Mouse (Mus musculus): ENCODE results near the gene Dus3l. TPM values are rescaled to one million over a fixed set of nuclear protein-coding genes. Genes with fewer than 3 reads are reported as not detected.

Gene Dus3l
- 37.3 and 38.8 TPM in 2 replicates for polyA plus RNA-seq (2015; fragmentation: Nextera tagmentation; extraction: Ambion mirVana)

DNA sequence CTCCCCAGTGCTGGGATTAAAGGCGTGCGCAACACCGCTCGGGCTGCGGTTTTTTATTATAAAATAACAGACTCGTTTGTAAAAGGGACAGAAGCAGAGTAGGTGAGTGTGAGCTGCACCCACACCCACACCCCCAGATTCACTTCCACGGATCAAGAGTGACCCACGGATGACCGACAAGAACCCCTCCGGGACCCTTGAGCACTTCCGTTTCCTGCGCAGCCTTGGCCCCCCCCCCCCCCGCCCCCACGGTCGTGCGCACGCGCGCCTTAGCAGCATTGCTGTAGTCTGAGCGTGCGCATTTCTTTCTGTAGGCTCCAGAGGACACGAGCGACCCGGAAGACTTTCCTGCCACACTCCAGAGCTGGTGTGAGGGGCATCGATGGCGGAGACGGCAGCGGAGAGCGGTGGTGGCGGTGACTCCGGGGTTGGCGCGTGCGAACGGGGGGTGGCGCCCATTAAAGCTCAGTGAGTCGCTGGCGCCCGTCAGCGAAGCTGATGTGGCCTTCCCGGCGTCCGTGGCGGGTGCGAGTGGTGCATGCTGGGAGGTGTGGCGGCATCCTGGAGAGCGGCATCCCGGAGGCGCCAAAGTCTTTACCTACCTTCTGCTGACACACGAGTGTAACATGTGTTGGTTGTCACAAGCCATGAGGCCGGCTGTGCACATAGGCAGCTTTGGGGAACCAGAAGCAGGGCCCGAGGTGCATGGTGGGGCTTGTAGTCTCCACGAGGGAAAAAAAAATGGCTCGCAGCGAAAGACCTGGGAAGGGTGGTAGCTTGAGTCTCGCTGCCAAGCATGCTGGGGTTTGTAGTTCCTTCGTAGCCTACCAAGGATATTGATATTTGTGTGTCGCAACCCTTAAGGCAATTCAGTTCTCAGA is at the start of gene Dus3l:
Gene Dus3l (plus strand): TSS at position 284 of the 881 bp plus-strand sequence.
- Histone ChIP-seq H3K4me3 (replicated peaks; ENCODE audit: low read depth, low read length) (peak within 1 kb of the TSS; percentile 81), H3K4me2 (ENCODE audit: low read length) (peak within 1 kb of the TSS; percentile 74), H3K27ac (peak within 1 kb of the TSS; percentile 97), H3K27me3 (ENCODE audit: insufficient read depth, low read length) (no peaks in the 10 kb centered on the region), H3K4me1 (replicated peaks; ENCODE audit: insufficient read depth, low read length) (peaks cover 19% of the 10 kb centered on the region), H3K36me3 (ENCODE audit: insufficient read depth, low read length) (peaks cover 23% of the 10 kb centered on the region), H3K9me3 (replicated peaks; ENCODE audit: low read length) (no peaks in the 10 kb centered on the region), H3K9ac (ENCODE audit: low read depth, low read length) (peak within 1 kb of the TSS; percentile 86)
- DNase-seq (ENCODE audit: low spot score): peak; percentile 97
- whole genome bisulfite sequencing: 1% methylated on average over 58 of the region's 58 CpGs
- peak; percentile 79 for ATAC-seq (replicated peaks; ENCODE audit: low FRiP score, low read depth)
- no peak for TF ChIP-seq CTCF (IDR thresholded peaks at IDR 0.05; ENCODE audit: low read depth)

DNA sequence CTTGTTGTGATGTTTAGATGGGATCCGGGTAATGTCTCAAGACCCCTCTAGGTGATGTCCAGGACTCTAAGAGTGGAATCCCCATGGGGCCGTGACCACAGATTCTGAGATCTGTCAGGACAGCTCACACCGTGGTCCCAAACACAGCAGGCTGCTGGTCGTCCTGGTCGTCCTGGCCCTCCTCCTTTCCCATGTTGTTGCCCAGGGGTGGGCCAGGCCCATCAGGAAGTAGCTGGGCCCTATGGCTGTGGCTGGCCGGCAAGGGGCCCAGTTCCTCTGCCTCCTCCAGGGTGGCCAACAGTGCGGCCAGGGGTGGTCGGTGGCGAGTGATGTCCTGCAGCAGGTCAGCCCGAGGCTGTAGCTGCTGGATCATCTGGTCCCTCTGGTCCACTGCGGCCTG is 49.2 kb upstream of the Dus3l start:
- ATAC-seq (replicated peaks; ENCODE audit: low FRiP score, low read depth): no peak
- no peak overlapping the region for H3K4me3 ChIP-seq (replicated peaks; ENCODE audit: low read depth, low read length)
- 62% methylated on average over 11 of the region's 11 CpGs for WGBS
- H3K4me1 ChIP-seq (replicated peaks; ENCODE audit: insufficient read depth, low read length): peaks cover 15% of the 10 kb centered on the region
- no peak overlapping the region for H3K4me2 ChIP-seq (ENCODE audit: low read length)
- no peaks in the 10 kb centered on the region for H3K9me3 ChIP-seq (replicated peaks; ENCODE audit: low read length)
- no peak overlapping the region for H3K27ac ChIP-seq
- H3K27me3 ChIP-seq (ENCODE audit: insufficient read depth, low read length): no peaks in the 10 kb centered on the region
- H3K36me3 ChIP-seq (ENCODE audit: insufficient read depth, low read length): peaks cover 24% of the 10 kb centered on the region
- no peak overlapping the region for H3K9ac ChIP-seq (ENCODE audit: low read depth, low read length)
- TF ChIP-seq CTCF (IDR thresholded peaks at IDR 0.05; ENCODE audit: low read depth): no peak
- no peak for DNase-seq (ENCODE audit: low spot score)

DNA sequence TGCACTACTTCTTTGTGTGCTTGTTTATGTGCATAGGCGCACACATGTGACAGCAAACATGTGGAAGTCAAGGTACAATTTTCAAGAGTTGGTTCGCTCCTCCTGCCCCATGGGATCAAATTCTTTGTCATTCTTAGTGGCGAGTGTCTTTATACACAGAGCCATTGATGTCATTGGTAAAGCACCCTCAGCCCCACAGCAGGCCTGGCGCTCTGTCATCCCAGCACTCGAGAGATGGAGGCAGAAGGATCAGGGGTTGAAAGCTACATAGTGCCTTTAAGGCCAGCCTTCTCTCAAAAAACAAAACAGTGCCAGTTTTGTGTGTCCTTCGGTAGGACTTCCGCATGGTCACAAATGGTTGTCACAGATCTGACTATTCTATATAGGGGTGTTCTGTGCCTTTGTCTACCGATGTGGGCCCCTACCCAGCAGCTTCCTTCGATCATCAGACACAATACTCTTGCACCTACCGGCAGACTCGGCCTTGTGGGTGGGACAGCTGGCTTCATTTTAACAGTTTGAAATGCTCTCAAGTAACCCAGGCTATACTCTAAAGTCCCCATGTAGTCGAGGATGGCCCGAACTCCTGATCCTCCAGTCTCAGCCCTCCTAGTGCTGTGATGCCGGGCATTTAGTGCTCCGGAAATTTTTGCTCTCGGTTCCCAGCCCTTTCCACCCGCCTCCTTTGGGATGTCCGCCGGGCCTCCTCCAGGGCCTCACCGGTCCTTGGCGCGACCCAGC is 48.5 kb upstream of the Dus3l start:
- ATAC-seq (replicated peaks; ENCODE audit: low FRiP score, low read depth) (no peak), DNase-seq (ENCODE audit: low spot score) (peak; percentile 22)
- Histone ChIP-seq H3K4me3 (replicated peaks; ENCODE audit: low read depth, low read length) (peak overlapping the region; percentile 77), H3K9me3 (replicated peaks; ENCODE audit: low read length) (no peaks in the 10 kb centered on the region), H3K36me3 (ENCODE audit: insufficient read depth, low read length) (peaks cover 19% of the 10 kb centered on the region; the same call in 1 of the 2 replicates), H3K4me2 (ENCODE audit: low read length) (peak overlapping the region; percentile 60), H3K27me3 (ENCODE audit: insufficient read depth, low read length) (no peaks in the 10 kb centered on the region), H3K27ac (peak overlapping the region; percentile 38), H3K9ac (ENCODE audit: low read depth, low read length) (peak overlapping the region; percentile 56), H3K4me1 (replicated peaks; ENCODE audit: insufficient read depth, low read length) (peaks cover 15% of the 10 kb centered on the region)
- WGBS: 23% methylated on average over 22 of the region's 22 CpGs
- no peak for TF ChIP-seq CTCF (IDR thresholded peaks at IDR 0.05; ENCODE audit: low read depth)

DNA sequence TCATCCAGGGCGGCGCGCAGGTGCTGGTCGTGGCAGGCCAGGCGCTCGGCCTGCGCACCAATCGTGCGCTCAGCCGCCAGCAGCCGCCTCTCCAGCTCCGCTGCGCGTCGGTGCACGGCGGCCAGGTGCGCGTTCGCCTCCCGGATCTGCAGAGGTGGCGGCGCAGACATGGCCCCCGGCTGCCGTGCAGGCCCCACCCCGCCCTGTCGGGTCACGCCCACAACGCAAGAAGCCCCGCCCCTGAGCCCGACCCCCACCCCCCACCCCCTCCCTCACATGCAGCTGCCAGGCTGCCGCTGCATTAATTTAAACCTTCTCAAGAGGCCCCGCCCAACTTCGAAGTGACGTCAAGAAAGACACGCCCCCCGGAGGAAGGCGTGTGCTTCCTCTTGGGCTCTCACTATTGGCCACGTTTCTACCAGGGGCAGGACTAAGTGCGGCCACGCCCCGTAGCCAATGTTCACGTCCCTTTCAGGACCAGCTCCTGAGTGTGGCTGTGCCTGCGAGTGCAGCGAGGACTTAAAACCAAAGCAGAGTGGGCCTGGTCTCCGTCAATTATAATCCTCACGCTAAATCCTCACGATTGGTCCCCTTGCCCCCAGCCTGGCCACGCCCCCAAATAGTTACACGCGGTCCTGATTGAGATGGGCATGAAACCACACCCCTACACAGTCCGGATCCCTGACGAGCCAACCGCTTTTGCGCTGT is 47.7 kb upstream of the Dus3l start:
- TF ChIP-seq CTCF (IDR thresholded peaks at IDR 0.05; ENCODE audit: low read depth): no peak; the same call in 1 of the 2 replicates
- H3K9me3 ChIP-seq (replicated peaks; ENCODE audit: low read length): no peaks in the 10 kb centered on the region
- ATAC-seq (replicated peaks; ENCODE audit: low FRiP score, low read depth): peak; percentile 93
- peak overlapping the region; percentile 77 for H3K4me3 ChIP-seq (replicated peaks; ENCODE audit: low read depth, low read length)
- H3K27me3 ChIP-seq (ENCODE audit: insufficient read depth, low read length): no peaks in the 10 kb centered on the region
- peak overlapping the region; percentile 70 for H3K4me2 ChIP-seq (ENCODE audit: low read length)
- H3K9ac ChIP-seq (ENCODE audit: low read depth, low read length): peak overlapping the region; percentile 88
- 0 out of 2 replicates have a peak, but pooled peaks cover 18% of the 10 kb centered on the region for H3K36me3 ChIP-seq (ENCODE audit: insufficient read depth, low read length)
- H3K27ac ChIP-seq: peak overlapping the region; percentile 82
- WGBS: under 1% methylated on average over 55 of the region's 55 CpGs
- peaks cover 15% of the 10 kb centered on the region for H3K4me1 ChIP-seq (replicated peaks; ENCODE audit: insufficient read depth, low read length)
- peak; percentile 98 for DNase-seq (ENCODE audit: low spot score)

DNA sequence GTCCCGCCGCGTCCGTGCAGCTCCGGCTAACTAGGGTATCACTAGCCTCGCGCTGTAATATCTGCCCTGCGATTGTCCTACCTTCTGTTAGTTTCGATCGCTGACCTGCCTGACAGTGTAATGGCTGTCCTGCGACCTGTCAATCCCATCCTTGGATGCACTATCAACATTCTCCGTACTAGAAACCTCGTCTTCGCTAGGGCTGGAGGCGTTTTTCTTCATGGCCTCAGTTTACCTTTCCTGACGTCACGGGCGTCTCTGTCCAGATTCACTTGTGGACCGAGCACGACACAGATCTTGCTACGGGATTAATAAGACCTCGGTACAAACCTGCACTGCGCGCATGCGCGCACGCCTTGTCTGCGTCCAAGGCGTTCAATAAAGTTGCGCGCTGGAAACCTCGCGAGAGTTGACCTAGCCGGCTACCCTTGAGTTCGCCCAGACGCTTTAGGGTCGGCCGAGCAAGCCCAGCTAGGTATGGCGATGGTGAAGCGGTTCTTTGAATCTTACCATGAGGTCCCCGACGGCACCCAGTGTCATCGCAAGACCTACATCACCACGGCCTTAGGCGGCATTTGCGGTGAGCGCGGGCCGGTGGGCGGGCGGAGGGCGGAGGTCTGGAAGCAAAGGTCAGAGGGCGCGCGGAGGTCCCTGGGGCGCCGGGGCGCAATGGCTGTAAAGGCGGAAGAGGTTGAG is 47.0 kb upstream of the Dus3l start, which contains the start of the genes Ndufa11 and Vmac:
Gene Ndufa11 (plus strand): TSS at position 405 of the 696 bp plus-strand sequence.
Gene Vmac (minus strand): TSS at position 660 of the 696 bp plus-strand sequence.
- peak within 1 kb of the TSS; percentile 82 for H3K27ac ChIP-seq
- 0 out of 2 replicates have a peak, but pooled peaks cover 12% of the 10 kb centered on the region for H3K36me3 ChIP-seq (ENCODE audit: insufficient read depth, low read length)
- H3K9ac ChIP-seq (ENCODE audit: low read depth, low read length): peak within 1 kb of the TSS; percentile 88
- under 1% methylated on average over 59 of the region's 59 CpGs for WGBS
- no peaks in the 10 kb centered on the region for H3K9me3 ChIP-seq (replicated peaks; ENCODE audit: low read length)
- H3K4me1 ChIP-seq (replicated peaks; ENCODE audit: insufficient read depth, low read length): peaks cover 15% of the 10 kb centered on the region
- H3K27me3 ChIP-seq (ENCODE audit: insufficient read depth, low read length): no peaks in the 10 kb centered on the region
- ATAC-seq (replicated peaks; ENCODE audit: low FRiP score, low read depth) (peak; percentile 75), DNase-seq (ENCODE audit: low spot score) (peak; percentile 97)
- TF ChIP-seq CTCF (IDR thresholded peaks at IDR 0.05; ENCODE audit: low read depth): no peak
- peak within 1 kb of the TSS; percentile 77 for H3K4me3 ChIP-seq (replicated peaks; ENCODE audit: low read depth, low read length)
- peak within 1 kb of the TSS; percentile 70 for H3K4me2 ChIP-seq (ENCODE audit: low read length)

Measured in kidney, postnatal 0 days (tissue).